Mouse (Mus musculus): ENCODE measurements around the gene Mcl1. TPM values are rescaled to one million over a fixed set of nuclear protein-coding genes. Genes with fewer than 3 reads are reported as not detected.
A peak's percentile ranks its signal among the peaks of the same experiment; 100 is the strongest.
"Not testable (repeated sequence)": the region's sequence is repeated elsewhere in the genome, so short reads cannot be mapped to it uniquely, and the experiment has no call there.

The Mcl1 gene
- polyA plus RNA-seq, 1 experiment from 2014 or later = 74.3 TPM

DNA sequence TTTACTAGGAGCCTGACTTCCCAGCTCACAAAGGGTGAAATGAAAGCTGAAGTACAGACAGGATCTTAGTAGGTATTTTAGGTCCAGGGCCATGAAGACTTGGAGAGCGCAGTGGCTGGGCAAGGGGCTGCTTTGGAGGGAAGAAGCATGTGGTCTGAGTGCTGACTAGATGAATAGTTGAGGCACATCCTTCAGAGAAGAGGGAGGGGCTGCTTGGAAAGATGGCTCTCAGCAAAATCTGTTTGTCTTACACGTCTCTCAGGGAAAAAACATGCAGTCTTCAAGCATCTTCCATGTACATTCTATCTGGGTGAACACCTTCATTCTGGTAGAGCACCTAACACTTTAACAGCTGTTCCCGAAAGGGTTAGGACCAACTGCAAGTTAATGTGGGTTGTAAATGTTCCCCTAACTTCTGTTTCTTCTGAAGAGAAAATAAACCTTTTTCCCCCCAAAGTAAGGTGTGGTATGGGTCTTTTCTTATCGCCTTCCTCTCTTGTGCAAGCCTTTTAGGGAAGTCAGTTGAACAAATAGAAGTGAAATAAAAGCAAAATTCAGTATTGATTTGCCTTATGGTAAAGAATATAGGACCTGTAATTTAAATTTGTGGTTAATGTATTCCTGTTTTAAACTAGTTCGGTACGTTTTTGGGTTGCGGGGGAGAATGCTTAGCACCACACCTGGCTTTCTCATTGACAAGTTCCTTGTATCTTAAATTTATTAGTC is 4.3 kb downstream of the Mcl1 start:
- no peak for ATAC-seq (ENCODE audit: low FRiP score, low read depth)
- H3K4me2 ChIP-seq (replicated peaks) = peak overlapping the region; percentile 33

GRCm38 (mm10) chr3:95663486-95663885 is 4.9 kb downstream of the Mcl1 start:
- peaks cover 56% of the 10 kb centered on the region for H3K36me3 ChIP-seq
- ATAC-seq (ENCODE audit: low FRiP score, low read depth) = no peak
- WGBS = 90% methylated on average over 2 of the region's 2 CpGs

More for the DNA sequence above, 4.3 kb downstream of the Mcl1 start:
- Histone ChIP-seq H3K27ac (replicated peaks) (no peak overlapping the region), H3K9ac (replicated peaks) (no peak overlapping the region), H3K27me3 (no peaks in the 10 kb centered on the region), H3K4me1 (peaks cover 52% of the 10 kb centered on the region), H3K36me3 (peaks cover 55% of the 10 kb centered on the region), H3K4me3 (no peak overlapping the region), H3K9me3 (no peaks in the 10 kb centered on the region)
- WGBS = 88% methylated on average over 7 of the region's 7 CpGs

DNA sequence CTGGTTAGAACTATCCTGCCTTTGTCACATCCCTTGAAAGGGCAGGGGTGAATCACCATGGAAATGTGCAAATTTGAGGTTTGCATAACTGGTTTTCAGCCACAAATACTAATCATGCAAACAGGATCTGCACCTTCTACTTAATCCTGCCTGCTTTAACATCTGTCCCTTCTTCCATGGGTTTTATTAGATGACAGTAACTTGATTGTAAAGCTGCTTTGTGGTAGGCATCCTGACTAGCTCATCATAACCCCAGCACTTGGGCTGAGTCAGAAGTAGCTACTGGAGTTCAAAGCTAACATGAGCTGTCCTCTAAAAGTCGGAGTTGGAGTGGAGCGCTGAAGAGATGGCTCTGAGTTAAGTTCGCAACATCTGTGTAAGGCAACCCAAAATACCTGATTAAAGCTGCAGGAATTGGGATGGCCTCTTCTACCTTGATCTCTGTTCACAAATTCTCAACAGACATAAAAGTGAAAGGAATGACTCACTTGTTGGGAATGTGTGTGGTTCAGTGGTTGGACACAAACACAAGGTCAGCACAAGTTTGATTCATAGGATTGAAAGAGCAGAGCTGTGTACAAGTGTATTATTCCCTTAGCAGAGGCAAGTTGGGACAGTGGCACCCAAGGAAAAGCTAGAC is 5.5 kb downstream of the Mcl1 start:
- Histone ChIP-seq H3K27me3 (no peaks in the 10 kb centered on the region), H3K9ac (replicated peaks) (no peak overlapping the region), H3K36me3 (peaks cover 62% of the 10 kb centered on the region), H3K27ac (replicated peaks) (no peak overlapping the region), H3K4me3 (no peak overlapping the region), H3K4me1 (peaks cover 58% of the 10 kb centered on the region), H3K4me2 (replicated peaks) (no peak overlapping the region), H3K9me3 (no peaks in the 10 kb centered on the region)
- WGBS = 92% methylated on average over 3 of the region's 3 CpGs
- ATAC-seq (ENCODE audit: low FRiP score, low read depth) = no peak

More at GRCm38 (mm10) chr3:95663486-95663885, 4.9 kb downstream of the Mcl1 start:
- Histone ChIP-seq H3K4me2 (replicated peaks) (no peak overlapping the region), H3K27me3 (no peaks in the 10 kb centered on the region), H3K27ac (replicated peaks) (no peak overlapping the region), H3K9me3 (no peaks in the 10 kb centered on the region), H3K9ac (replicated peaks) (no peak overlapping the region), H3K4me1 (peaks cover 56% of the 10 kb centered on the region), H3K4me3 (no peak overlapping the region)

DNA sequence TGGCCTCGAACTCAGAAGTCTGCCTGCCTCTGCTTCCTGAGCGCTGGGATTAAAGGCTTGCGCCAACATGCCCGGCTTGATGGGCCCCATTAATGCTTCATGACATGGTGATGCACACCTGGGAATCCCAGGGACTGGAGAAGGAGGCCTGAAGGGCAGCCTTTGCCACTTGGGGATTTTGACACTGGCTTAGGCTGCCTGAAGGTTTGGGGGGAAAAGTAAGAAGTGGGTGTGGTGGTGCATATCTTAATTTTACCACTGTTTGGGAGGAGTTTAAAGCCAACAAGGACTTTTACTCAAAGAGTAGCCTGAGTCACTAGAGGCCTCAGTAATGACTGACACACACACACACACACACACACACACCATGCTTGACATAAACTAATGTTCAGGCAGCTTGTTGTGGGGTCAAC is 6.4 kb downstream of the Mcl1 start:
- H3K27me3 ChIP-seq = no peaks in the 10 kb centered on the region
- H3K4me3 ChIP-seq = no peak overlapping the region
- H3K36me3 ChIP-seq = peaks cover 68% of the 10 kb centered on the region
- H3K9me3 ChIP-seq = no peaks in the 10 kb centered on the region
- no peak overlapping the region for H3K27ac ChIP-seq (replicated peaks)
- no peak overlapping the region for H3K9ac ChIP-seq (replicated peaks)
- no peak for ATAC-seq (ENCODE audit: low FRiP score, low read depth)
- H3K4me2 ChIP-seq (replicated peaks) = no peak overlapping the region
- H3K4me1 ChIP-seq = peaks cover 58% of the 10 kb centered on the region
- WGBS = 89% methylated on average over 4 of the region's 4 CpGs

GRCm38 (mm10) chr3:95666124-95666844 is 7.7 kb downstream of the Mcl1 start:
- WGBS = 70% methylated on average over 6 of the region's 6 CpGs
- H3K9me3 ChIP-seq = no peaks in the 10 kb centered on the region
- ATAC-seq (ENCODE audit: low FRiP score, low read depth) = no peak
- H3K4me3 ChIP-seq = no peak overlapping the region
- no peak overlapping the region for H3K4me2 ChIP-seq (replicated peaks)
- H3K4me1 ChIP-seq = peaks cover 45% of the 10 kb centered on the region
- H3K9ac ChIP-seq (replicated peaks) = no peak overlapping the region
- H3K27me3 ChIP-seq = no peaks in the 10 kb centered on the region
- H3K36me3 ChIP-seq = peaks cover 59% of the 10 kb centered on the region
- H3K27ac ChIP-seq (replicated peaks) = no peak overlapping the region

DNA sequence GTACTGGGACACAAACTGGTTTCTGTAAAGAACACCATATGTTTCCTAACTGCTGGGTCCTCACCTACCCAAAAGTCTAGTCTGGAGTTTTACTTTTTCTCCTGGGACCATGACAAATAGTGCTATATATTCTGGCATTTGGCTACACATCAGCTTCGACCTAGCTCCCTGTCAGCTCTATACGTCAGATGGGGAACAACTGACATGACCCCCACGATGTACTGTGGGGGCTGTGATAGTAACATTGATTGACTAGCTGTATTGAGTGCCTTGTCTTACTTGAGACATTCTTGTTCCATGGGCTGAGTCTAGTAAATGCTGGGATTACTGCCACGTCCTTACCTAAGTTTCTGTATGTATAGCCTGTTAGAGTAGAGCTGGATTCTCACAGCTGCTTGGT is 8.9 kb downstream of the Mcl1 start:
- Histone ChIP-seq H3K27ac (replicated peaks) (peak overlapping the region; percentile 54; the same call in 1 of the 2 replicates), H3K4me3 (no peak overlapping the region), H3K9ac (replicated peaks) (no peak overlapping the region), H3K27me3 (no peaks in the 10 kb centered on the region), H3K36me3 (peaks cover 52% of the 10 kb centered on the region), H3K4me2 (replicated peaks) (no peak overlapping the region), H3K9me3 (no peaks in the 10 kb centered on the region), H3K4me1 (peaks cover 39% of the 10 kb centered on the region)
- no peak for ATAC-seq (ENCODE audit: low FRiP score, low read depth)
- 80% methylated on average over 4 of the region's 4 CpGs for WGBS

GRCm38 (mm10) chr3:95668026-95668425 is 9.4 kb downstream of the Mcl1 start:
- Histone ChIP-seq H3K36me3 (peaks cover 52% of the 10 kb centered on the region), H3K9me3 (no peaks in the 10 kb centered on the region), H3K27me3 (no peaks in the 10 kb centered on the region), H3K4me2 (replicated peaks) (no peak overlapping the region), H3K4me1 (peaks cover 35% of the 10 kb centered on the region), H3K4me3 (no peak overlapping the region), H3K27ac (replicated peaks) (peak overlapping the region; percentile 54; the same call in 1 of the 2 replicates), H3K9ac (replicated peaks) (no peak overlapping the region)
- WGBS = 61% methylated on average over 7 of the region's 7 CpGs
- no peak for ATAC-seq (ENCODE audit: low FRiP score, low read depth)

DNA sequence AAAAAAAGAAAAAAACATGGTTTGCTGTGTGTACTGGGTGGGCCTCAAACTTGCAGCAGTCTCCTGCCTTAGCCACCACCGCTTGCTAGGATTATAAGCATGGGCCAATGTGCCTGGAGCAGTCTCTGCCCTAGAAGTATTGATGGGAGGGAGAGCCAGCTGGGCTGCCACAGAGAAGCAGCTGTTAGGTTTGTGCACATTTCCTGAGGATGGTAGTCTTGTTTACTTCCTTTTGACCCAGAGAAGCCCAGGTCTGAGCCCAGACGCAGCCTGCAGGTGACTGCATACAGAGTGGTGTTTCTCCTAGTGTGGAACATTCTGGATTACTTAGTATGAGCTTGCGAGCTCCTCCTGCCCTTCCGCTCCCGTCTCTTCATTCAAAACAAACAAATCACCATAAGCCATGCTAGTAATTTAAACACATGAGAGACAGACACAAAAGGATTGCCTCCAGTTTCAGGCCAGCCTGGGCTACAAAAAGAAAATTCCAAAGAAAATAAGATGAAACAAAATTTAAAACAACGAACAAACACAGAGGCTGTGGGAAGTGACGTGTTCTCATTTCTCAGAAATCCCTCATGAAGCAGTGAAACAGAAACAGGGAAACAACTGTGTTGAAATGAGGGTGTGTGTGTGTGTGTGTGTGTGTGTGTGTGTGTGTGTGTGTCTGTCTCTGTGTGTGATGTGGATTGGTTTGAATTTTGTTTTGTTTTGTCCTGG is 10.2 kb downstream of the Mcl1 start:
- no peak for ATAC-seq (ENCODE audit: low FRiP score, low read depth)
- Histone ChIP-seq H3K4me3 (no peak overlapping the region), H3K9me3 (no peaks in the 10 kb centered on the region), H3K4me2 (replicated peaks) (no peak overlapping the region), H3K9ac (replicated peaks) (no peak overlapping the region), H3K4me1 (peaks cover 33% of the 10 kb centered on the region), H3K36me3 (peaks cover 51% of the 10 kb centered on the region), H3K27ac (replicated peaks) (0 out of 2 replicates have a peak overlapping the region, but pooled peaks have one; percentile 54), H3K27me3 (no peaks in the 10 kb centered on the region)
- 89% methylated on average over 7 of the region's 7 CpGs for WGBS

DNA sequence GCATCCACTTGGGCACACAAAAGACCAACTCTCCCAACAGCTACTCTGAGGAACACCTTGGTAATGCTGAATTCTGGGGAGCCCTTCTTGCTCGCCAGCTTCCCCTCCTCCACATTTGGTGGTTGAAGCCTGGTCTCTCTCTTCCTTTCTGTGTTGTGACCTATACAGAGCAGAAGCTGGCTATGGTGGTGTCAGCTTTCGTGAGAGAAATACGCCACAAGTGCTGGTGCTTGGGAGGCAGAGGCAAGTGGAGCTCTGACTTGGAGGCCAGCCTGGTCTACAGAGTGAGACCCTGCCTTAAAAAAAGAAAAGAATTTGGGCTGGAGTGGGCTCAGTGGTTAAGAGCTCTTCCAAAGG is 10.7 kb downstream of the Mcl1 start:
- WGBS = 96% methylated on average over 3 of the region's 3 CpGs
- Histone ChIP-seq H3K4me3 (no peak overlapping the region), H3K36me3 (peaks cover 48% of the 10 kb centered on the region), H3K9me3 (no peaks in the 10 kb centered on the region), H3K9ac (replicated peaks) (no peak overlapping the region), H3K27ac (replicated peaks) (no peak overlapping the region), H3K4me1 (peaks cover 37% of the 10 kb centered on the region), H3K27me3 (no peaks in the 10 kb centered on the region), H3K4me2 (replicated peaks) (no peak overlapping the region)
- ATAC-seq (ENCODE audit: low FRiP score, low read depth) = no peak

- not testable (repeated sequence) for H3K27me3 ChIP-seq; H3K4me3 ChIP-seq; H3K4me2 ChIP-seq (replicated peaks); H3K27ac ChIP-seq (replicated peaks); H3K9ac ChIP-seq (replicated peaks); ATAC-seq (ENCODE audit: low FRiP score, low read depth); H3K9me3 ChIP-seq
- Histone ChIP-seq H3K36me3 (peaks cover 37% of the 10 kb centered on the region), H3K4me1 (peaks cover 44% of the 10 kb centered on the region)
- 97% methylated on average over 3 of the region's 3 CpGs for whole genome bisulfite sequencing
Measured at GRCm38 (mm10) chr3:95670419-95670818, 11.8 kb downstream of the Mcl1 start.

GRCm38 (mm10) chr3:95671201-95671600 is 12.6 kb downstream of the Mcl1 start:
- H3K4me2 ChIP-seq (replicated peaks) = no peak overlapping the region
- no peaks in the 10 kb centered on the region for H3K27me3 ChIP-seq
- ATAC-seq (ENCODE audit: low FRiP score, low read depth) = no peak
- no peaks in the 10 kb centered on the region for H3K9me3 ChIP-seq
- no peak overlapping the region for H3K27ac ChIP-seq (replicated peaks)
- H3K9ac ChIP-seq (replicated peaks) = no peak overlapping the region
- peaks cover 32% of the 10 kb centered on the region for H3K36me3 ChIP-seq
- 89% methylated on average over 5 of the region's 5 CpGs for WGBS
- peaks cover 42% of the 10 kb centered on the region for H3K4me1 ChIP-seq
- no peak overlapping the region for H3K4me3 ChIP-seq
